Mouse (Mus musculus) embryonic facial prominence, embryonic 11.5 days (tissue): ENCODE measurements around the gene Uvssa. TPM values are rescaled to one million over a fixed set of nuclear protein-coding genes. Genes with fewer than 3 reads are reported as not detected.

Experiments
- ATAC-seq: fragments of 200-750 bp; cut with Nextera tagmentation; replicated peaks from 2 replicates; pipeline ENCODE4 v1.8.0; 2017; ENCODE audit warnings: low read depth; ENCODE audit not compliant: insufficient number of reproducible peaks, low FRiP score, low TSS enrichment
- DNase-seq: peaks from one replicate; pipeline ENCODE4 v3.0.0-alpha.2; 2015; ENCODE audit warnings: low spot score
- H3K27ac ChIP-seq: fragments of 300-500 bp; sonication (generic); replicated peaks from 2 replicates; pipeline ENCODE4 v1.5.1; 2014; ENCODE audit warnings: mild to moderate bottlenecking, low read depth, low read length, control low read depth
- H3K27me3 ChIP-seq: fragments of 300-500 bp; sonication (generic); 2 replicates; pipeline ENCODE4 v1.6.1; 2014; ENCODE audit warnings: mild to moderate bottlenecking, low read length, moderate library complexity, mixed read lengths; ENCODE audit not compliant: control insufficient read depth, insufficient read depth
- H3K36me3 ChIP-seq: fragments of 300-500 bp; sonication (generic); replicated peaks from 2 replicates; pipeline ENCODE4 v1.6.1; 2014; ENCODE audit warnings: low read depth, mild to moderate bottlenecking, low read length, moderate library complexity, mixed read lengths; ENCODE audit not compliant: control insufficient read depth, insufficient read depth
- H3K4me1 ChIP-seq: fragments of 300-500 bp; sonication (generic); 2 replicates; pipeline ENCODE4 v1.6.1; 2014; ENCODE audit warnings: low read length, mixed read lengths; ENCODE audit not compliant: control insufficient read depth, insufficient read depth
- H3K4me2 ChIP-seq: fragments of 300-500 bp; sonication (generic); 2 replicates; pipeline ENCODE4 v1.6.1; 2014; ENCODE audit warnings: low read depth, mild to moderate bottlenecking, control low read depth, low read length, moderate library complexity
- H3K4me3 ChIP-seq: fragments of 300-500 bp; sonication (generic); 2 replicates; pipeline ENCODE4 v1.5.1; 2014; ENCODE audit warnings: low read depth, low read length, control low read depth
- H3K9ac ChIP-seq: fragments of 300-500 bp; sonication (generic); replicated peaks from 2 replicates; pipeline ENCODE4 v1.6.1; 2014; ENCODE audit warnings: mild to moderate bottlenecking, control low read depth, low read length
- H3K9me3 ChIP-seq: fragments of 300-500 bp; sonication (generic); replicated peaks from 2 replicates; pipeline ENCODE4 v1.6.1; 2016; ENCODE audit warnings: mild to moderate bottlenecking, low read length, inconsistent platforms, mixed read lengths; ENCODE audit not compliant: control insufficient read depth
- WGBS: fragments of 180-500 bp; shearing (Covaris S2); extraction: QIAGEN DNeasy Blood & Tissue Kit; methylation state at CpG from one replicate; pipeline ENCODE4 v1.1.7; 2014; 5-methylcytosine and 5-hydroxymethylcytosine counted together
- polyA plus RNA-seq: library from polyadenylated mRNA; unstranded; fragments of >200 nt; fragmentation: Nextera tagmentation; extraction: Ambion mirVana; gene quantifications from 2 replicates; pipeline ENCODE4 v1.2.1, GENCODE M21; 2014

Uvssa gene
- polyA plus RNA-seq, 1 experiment from 2014 or later: 7.3 TPM

- no peak for ATAC-seq
- no peak overlapping the region for H3K27ac ChIP-seq
- no peak overlapping the region for H3K4me3 ChIP-seq
- H3K9me3 ChIP-seq: no peaks in the 10 kb centered on the region
- H3K36me3 ChIP-seq: no peaks in the 10 kb centered on the region
- 34% methylated on average over 7 of the region's 7 CpGs for WGBS
- peak; percentile 20 for DNase-seq
- no peaks in the 10 kb centered on the region for H3K27me3 ChIP-seq
- H3K4me1 ChIP-seq: no peaks in the 10 kb centered on the region; the same call in 1 of the 2 replicates
- no peak overlapping the region for H3K9ac ChIP-seq
- H3K4me2 ChIP-seq: no peak overlapping the region
Observed at GRCm38 (mm10) chr5:33464390-33464789, 86.0 kb downstream of the Uvssa start.

GRCm38 (mm10) chr5:33465464-33465863 is 87.1 kb downstream of the Uvssa start:
- 46% methylated on average over 11 of the region's 11 CpGs for WGBS
- Histone ChIP-seq H3K9me3 (no peaks in the 10 kb centered on the region), H3K4me2 (no peak overlapping the region), H3K4me1 (no peaks in the 10 kb centered on the region; the same call in 1 of the 2 replicates), H3K9ac (no peak overlapping the region), H3K27me3 (no peaks in the 10 kb centered on the region), H3K4me3 (no peak overlapping the region), H3K27ac (no peak overlapping the region), H3K36me3 (no peaks in the 10 kb centered on the region)
- ATAC-seq: no peak
- DNase-seq: no peak

Other genes starting within 250 kb of the Uvssa start
- 4.2 and 5.3 TPM in 2 replicates for gene Spon2, start 160.1 kb upstream of the Uvssa start, polyA plus RNA-seq
- gene Ctbp1, start 103.6 kb upstream of the Uvssa start, polyA plus RNA-seq: 396 and 435 TPM in 2 replicates
- gene Maea, start 43.0 kb upstream of the Uvssa start, polyA plus RNA-seq: 136 and 144 TPM in 2 replicates
- gene Nkx1-1, start 55.4 kb downstream of the Uvssa start, polyA plus RNA-seq: 0.17 and 0.18 TPM in 2 replicates